8 mouse cellular contexts compared by ENCODE assay signal in the genomic region with DNA sequence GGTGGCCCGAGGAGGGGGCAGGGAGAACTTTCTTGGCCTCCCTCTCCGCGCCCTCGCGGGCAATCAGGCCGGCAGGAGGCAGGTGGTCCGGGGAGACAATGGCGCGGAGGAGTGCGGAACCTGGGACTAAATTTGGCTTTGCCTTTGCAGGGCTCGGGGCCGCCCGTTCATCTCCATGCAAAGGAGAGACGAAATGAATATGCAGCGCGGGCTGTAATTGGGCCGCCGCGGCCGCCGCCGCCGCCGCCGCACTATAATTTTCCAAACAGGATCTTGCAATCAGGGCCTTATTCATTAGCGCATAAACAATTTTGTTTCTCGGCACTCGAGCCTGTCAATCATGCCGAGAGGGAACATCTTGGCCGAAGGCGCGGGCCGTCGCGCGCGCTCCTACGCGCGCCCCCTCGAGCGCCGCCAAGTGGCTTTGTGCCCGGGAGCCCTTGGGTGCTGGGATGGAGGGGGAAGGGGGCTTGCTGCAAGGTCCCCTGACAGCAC. TPM values are rescaled to one million over a fixed set of nuclear protein-coding genes. Genes with fewer than 3 reads are reported as not detected.
DNase-seq lines count a peak whose midpoint lies in the region; ATAC-seq and TF ChIP-seq lines count a peak whose summit lies in the region.

No protein-coding gene starts in this region.

- WGBS in heart, postnatal 0 days: 0% methylated on average over 44 of the region's 44 CpGs
- under 1% methylated on average over 44 of the region's 44 CpGs for WGBS in midbrain, embryonic 12.5 days

- no peaks in the 10 kb centered on the region for H3K9me3 ChIP-seq in heart, postnatal 0 days (replicated peaks; ENCODE audit: control insufficient read depth, low read length)
- H3K9me3 ChIP-seq in midbrain, embryonic 12.5 days: no peaks in the 10 kb centered on the region

- H3K27ac ChIP-seq in gastrocnemius, adult 2 months: peak overlapping the region; percentile 62
- no peak overlapping the region for H3K27ac ChIP-seq in heart, postnatal 0 days (ENCODE audit: low read depth)
- no peak overlapping the region for H3K27ac ChIP-seq in midbrain, embryonic 12.5 days (replicated peaks)

- TF ChIP-seq EP300 in heart, postnatal 0 days (IDR thresholded peaks at IDR 0.05; ENCODE audit: low read depth): no peak

- TF ChIP-seq CTCF in gastrocnemius, adult 2 months (IDR thresholded peaks at IDR 0.05): no peak
- TF ChIP-seq CTCF in heart, postnatal 0 days (IDR thresholded peaks at IDR 0.05; ENCODE audit: low read depth): peak; percentile 22

- peaks cover 8% of the 10 kb centered on the region; the same call in 1 of the 2 replicates for H3K27me3 ChIP-seq in heart, postnatal 0 days (ENCODE audit: control insufficient read depth, insufficient read depth, low read length)
- peaks cover 40% of the 10 kb centered on the region for H3K27me3 ChIP-seq in midbrain, embryonic 12.5 days

- peak overlapping the region; percentile 15 for H3K9ac ChIP-seq in heart, postnatal 0 days (replicated peaks; ENCODE audit: low read depth, low read length)
- H3K9ac ChIP-seq in midbrain, embryonic 12.5 days (replicated peaks): peak overlapping the region; percentile 49

- peak; percentile 24; the same call in 1 of the 2 replicates for ATAC-seq in heart, postnatal 0 days (ENCODE audit: insufficient read depth, low read depth)
- ATAC-seq in midbrain, embryonic 12.5 days (ENCODE audit: low FRiP score, low read depth): peak; percentile 27
- no peak for ATAC-seq in CD4-positive, CD25-positive, alpha-beta regulatory T cell, adult 4 months

- DNase-seq in gastrocnemius, adult 2 months: peak; percentile 31
- no peak for DNase-seq in gastrocnemius, adult 8-10 months (ENCODE audit: low spot score in 2 of 2)
- peak; percentile 57 for DNase-seq in ZHBTc4 (ENCODE audit: low read depth, low spot score)
- peak; percentile 50 for DNase-seq in heart, postnatal 0 days (ENCODE audit: low spot score)
- peak; percentile 31 to 61 for DNase-seq in left cerebral cortex, postnatal 10 days (ENCODE audit: extremely low spot score in 1 of 2, low spot score in 2 of 2)
- no peak for DNase-seq in urinary bladder, postnatal 14 days (ENCODE audit: low spot score)

- peak overlapping the region; percentile 75 for H3K4me2 ChIP-seq in heart, postnatal 0 days (ENCODE audit: low read depth, low read length)
- H3K4me2 ChIP-seq in midbrain, embryonic 12.5 days (replicated peaks): peak overlapping the region; percentile 63

- intact Hi-C loops in gastrocnemius, adult 2 months (cut with DNase I): no loop called here
- intact Hi-C loops in left cerebral cortex, postnatal 10 days (cut with DNase I): loop anchor here (5.0 kb wide), 1 partner anchor 266 kb away; no protein-coding TSS in a partner anchor

- no peaks in the 10 kb centered on the region for H3K36me3 ChIP-seq in heart, postnatal 0 days (replicated peaks; ENCODE audit: control insufficient read depth, insufficient read depth, low read length)
- no peaks in the 10 kb centered on the region for H3K36me3 ChIP-seq in midbrain, embryonic 12.5 days

- H3K4me1 ChIP-seq in heart, postnatal 0 days (ENCODE audit: control insufficient read depth, insufficient read depth): peaks cover 9% of the 10 kb centered on the region; the same call in 1 of the 2 replicates
- H3K4me1 ChIP-seq in midbrain, embryonic 12.5 days: peaks cover 16% of the 10 kb centered on the region

- H3K4me3 ChIP-seq in gastrocnemius, adult 2 months: peak overlapping the region; percentile 73
- H3K4me3 ChIP-seq in heart, postnatal 0 days (ENCODE audit: low read depth, low read length): peak overlapping the region; percentile 49
- peak overlapping the region; percentile 47 for H3K4me3 ChIP-seq in midbrain, embryonic 12.5 days

RNA-seq across cellular contexts. Expression of a gene that starts 31.7 kb away (rescaled TPM):
- total RNA-seq in gastrocnemius, adult 2 months (2021): 1 to 10 TPM; 3.0 to 3.4 TPM
- total RNA-seq in gastrocnemius, adult 8-10 months (2022): 1 to 10 TPM; 2.0 to 3.2 (median 2.5) TPM
- 3.9 and 5.0 TPM in 2 replicates for total RNA-seq in heart, postnatal 0 days (2014; rRNA removed; ENCODE audit: low replicate concordance)
- polyA plus RNA-seq in heart, postnatal 0 days (2015; fragmentation: Nextera tagmentation; extraction: Ambion mirVana): 1.5 and 1.7 TPM in 2 replicates
- total RNA-seq in left cerebral cortex, postnatal 10 days (2021): 10 to 100 TPM; 16.1 to 16.3 TPM
- polyA plus RNA-seq in midbrain, embryonic 12.5 days (2016; fragmentation: Nextera tagmentation; extraction: Ambion mirVana): 4.2 and 5.0 TPM in 2 replicates
- polyA plus RNA-seq in CD4-positive, CD25-positive, alpha-beta regulatory T cell, adult 4 months (2017; shearing (Covaris generic)): not detected

RNA-seq across cellular contexts. Expression of a gene that starts 37.8 kb away (rescaled TPM):
- total RNA-seq in gastrocnemius, adult 2 months (2021): 100 to 1,000 TPM; 298 to 413 TPM
- total RNA-seq in gastrocnemius, adult 8-10 months (2022): 100 to 1,000 TPM; 299 to 345 (median 329) TPM
- 207 and 252 TPM in 2 replicates for total RNA-seq in heart, postnatal 0 days (2014; rRNA removed; ENCODE audit: low replicate concordance)
- polyA plus RNA-seq in heart, postnatal 0 days (2015; fragmentation: Nextera tagmentation; extraction: Ambion mirVana): 915 and 927 TPM in 2 replicates
- total RNA-seq in left cerebral cortex, postnatal 10 days (2021): 100 to 1,000 TPM; 167 to 177 TPM
- 161 and 178 TPM in 2 replicates for polyA plus RNA-seq in midbrain, embryonic 12.5 days (2016; fragmentation: Nextera tagmentation; extraction: Ambion mirVana)
- polyA plus RNA-seq in CD4-positive, CD25-positive, alpha-beta regulatory T cell, adult 4 months (2017; shearing (Covaris generic)): 100 to 1,000 TPM; 177 to 185 TPM

RNA-seq across cellular contexts. Expression of a gene that starts 37.9 kb away (rescaled TPM):
- total RNA-seq in gastrocnemius, adult 2 months (2021): not detected
- not detected for total RNA-seq in gastrocnemius, adult 8-10 months (2022)
- total RNA-seq in heart, postnatal 0 days (2014; rRNA removed; ENCODE audit: low replicate concordance): not detected in 2 replicates
- 0.56 TPM in 1 of 2 replicates, not detected in the other for polyA plus RNA-seq in heart, postnatal 0 days (2015; fragmentation: Nextera tagmentation; extraction: Ambion mirVana)
- total RNA-seq in left cerebral cortex, postnatal 10 days (2021): 1 to 10 TPM; 1.0 to 1.6 TPM
- polyA plus RNA-seq in midbrain, embryonic 12.5 days (2016; fragmentation: Nextera tagmentation; extraction: Ambion mirVana): 1.1 and 1.3 TPM in 2 replicates
- not detected for polyA plus RNA-seq in CD4-positive, CD25-positive, alpha-beta regulatory T cell, adult 4 months (2017; shearing (Covaris generic))

Comparison
In these comparisons a context has a peak if more than half of its experiments do, and no peak if none do; other contexts are left out.
1. DNase-seq: peak in gastrocnemius, adult 2 months (single experiment), ZHBTc4 (single experiment), heart, postnatal 0 days (single experiment) and left cerebral cortex, postnatal 10 days (2 of 2); none in gastrocnemius, adult 8-10 months (0 of 2) and urinary bladder, postnatal 14 days (single experiment).
2. Peak in every context shown above with its lines, with median percentiles within 50 percentile points of each other: H3K4me3 ChIP-seq.